Mouse (Mus musculus) testis, adult 2 months (tissue): Measurements from ENCODE around the gene Sept10. TPM values are rescaled to one million over a fixed set of nuclear protein-coding genes. Genes with fewer than 3 reads are reported as not detected.
A peak's percentile ranks its signal among the peaks of the same experiment; 100 is the strongest.

Source experiments
- H3K27ac ChIP-seq: fragments of 200-500 bp; 2 replicates; pipeline ENCODE4 v1.5.1; 2012; ENCODE audit warnings: low read depth, low read length; ENCODE audit not compliant: control insufficient read depth, insufficient read depth
- H3K27me3 ChIP-seq: fragments of 200-500 bp; 2 replicates; pipeline ENCODE4 v1.6.1; 2012; ENCODE audit warnings: mild to moderate bottlenecking, low read length, moderate library complexity; ENCODE audit not compliant: control insufficient read depth, insufficient read depth
- H3K36me3 ChIP-seq: fragments of 200-500 bp; 2 replicates; pipeline ENCODE4 v1.6.1; 2012; ENCODE audit warnings: mild to moderate bottlenecking, low read length; ENCODE audit not compliant: control insufficient read depth, insufficient read depth
- H3K4me1 ChIP-seq: fragments of 200-500 bp; 2 replicates; pipeline ENCODE4 v1.6.1; 2012; ENCODE audit warnings: low read length; ENCODE audit not compliant: control insufficient read depth, insufficient read depth
- H3K4me3 ChIP-seq: fragments of 200-500 bp; 2 replicates; pipeline ENCODE4 v1.5.1; 2012; ENCODE audit warnings: low read depth, mild to moderate bottlenecking, low read length, moderate library complexity, mixed read lengths; ENCODE audit not compliant: control insufficient read depth
- CTCF ChIP-seq: fragments of 200-500 bp; IDR thresholded peaks from 2 replicates; pipeline ENCODE4 v1.5.1; 2012; ENCODE audit warnings: low read depth, mild to moderate bottlenecking, inconsistent platforms, low read length, moderate library complexity; ENCODE audit not compliant: control insufficient read depth, insufficient read depth, insufficient replicate concordance
- POLR2A ChIP-seq: fragments of 200-500 bp; IDR thresholded peaks from 2 replicates; pipeline ENCODE4 v1.6.1; 2012; ENCODE audit warnings: low read depth, mild to moderate bottlenecking, inconsistent platforms, low read length, moderate library complexity; ENCODE audit not compliant: control insufficient read depth
- polyA plus RNA-seq: library from polyadenylated mRNA; depleted of rRNA; stranded (reverse); fragments of >200 nt; gene quantifications from 2 replicates; pipeline ENCODE4 v1.2.3, GENCODE M21; 2012; rRNA removed

The Sept10 gene
- polyA plus RNA-seq, 1 experiment, result 52.0 TPM

- Histone ChIP-seq H3K27ac (no peak overlapping the region), H3K4me1 (no peaks in the 10 kb centered on the region), H3K36me3 (no peaks in the 10 kb centered on the region), H3K4me3 (peak overlapping the region; percentile 59), H3K27me3 (no peaks in the 10 kb centered on the region)
- TF ChIP-seq CTCF, result no peak
- TF ChIP-seq POLR2A, result no peak
Measured at GRCm38 (mm10) chr10:59091988-59092387, 129.7 kb downstream of the Sept10 start.

Other genes starting within 250 kb of the Sept10 start
- gene Sowahc, start 106 bp upstream of the Sept10 start, polyA plus RNA-seq, result 2.3 and 2.5 TPM in 2 replicates
- 4.8 and 6.9 TPM in 2 replicates for gene P4ha1, start 101.4 kb upstream of the Sept10 start, polyA plus RNA-seq
- 5.1 and 6.3 TPM in 2 replicates for gene Gm10273, start 173.8 kb upstream of the Sept10 start, polyA plus RNA-seq
- gene Pla2g12b, start 181.8 kb upstream of the Sept10 start, polyA plus RNA-seq, result 0.14 and 0.19 TPM in 2 replicates
- gene Oit3, start 219.9 kb upstream of the Sept10 start, polyA plus RNA-seq, result 2.7 and 3.0 TPM in 2 replicates